Mouse (Mus musculus) embryonic facial prominence, embryonic 10.5 days (tissue): ENCODE data around the gene Poldip2. TPM values are rescaled to one million over a fixed set of nuclear protein-coding genes. Genes with fewer than 3 reads are reported as not detected.

ENCODE experiments used
- DNase-seq: peaks from one replicate; pipeline ENCODE4 v3.0.0-alpha.2; 2017; ENCODE audit warnings: low spot score
- H3K27ac ChIP-seq: fragments of 300-500 bp; sonication (generic); replicated peaks from 2 replicates; pipeline ENCODE4 v1.5.1; 2016; ENCODE audit warnings: mild to moderate bottlenecking
- H3K27me3 ChIP-seq: fragments of 300-500 bp; sonication (generic); replicated peaks from 2 replicates; pipeline ENCODE4 v1.6.1; 2016; ENCODE audit warnings: low read depth, mild to moderate bottlenecking; ENCODE audit not compliant: poor library complexity, severe bottlenecking
- H3K36me3 ChIP-seq: fragments of 300-500 bp; sonication (generic); replicated peaks from 2 replicates; pipeline ENCODE4 v1.6.1; 2016; ENCODE audit warnings: mild to moderate bottlenecking, moderate library complexity
- H3K4me1 ChIP-seq: fragments of 300-500 bp; sonication (generic); 2 replicates; pipeline ENCODE4 v1.6.1; 2016
- H3K4me3 ChIP-seq: fragments of 300-500 bp; sonication (generic); 2 replicates; pipeline ENCODE4 v1.5.1; 2016; ENCODE audit warnings: mild to moderate bottlenecking, moderate library complexity
- H3K9me3 ChIP-seq: fragments of 300-500 bp; sonication (generic); 2 replicates; pipeline ENCODE4 v1.6.1; 2016; ENCODE audit warnings: mild to moderate bottlenecking
- WGBS: fragments of 180-500 bp; shearing (Covaris S2); methylation state at CpG from one replicate; pipeline ENCODE4 v1.1.7; 2016; 5-methylcytosine and 5-hydroxymethylcytosine counted together
- polyA plus RNA-seq: library from polyadenylated mRNA; unstranded; fragments of >200 nt; fragmentation: Nextera tagmentation; extraction: Ambion mirVana; gene quantifications from 2 replicates; pipeline ENCODE4 v1.2.1, GENCODE M21; 2016

Gene Poldip2
- polyA plus RNA-seq, 1 experiment from 2014 or later = 178 TPM

DNA sequence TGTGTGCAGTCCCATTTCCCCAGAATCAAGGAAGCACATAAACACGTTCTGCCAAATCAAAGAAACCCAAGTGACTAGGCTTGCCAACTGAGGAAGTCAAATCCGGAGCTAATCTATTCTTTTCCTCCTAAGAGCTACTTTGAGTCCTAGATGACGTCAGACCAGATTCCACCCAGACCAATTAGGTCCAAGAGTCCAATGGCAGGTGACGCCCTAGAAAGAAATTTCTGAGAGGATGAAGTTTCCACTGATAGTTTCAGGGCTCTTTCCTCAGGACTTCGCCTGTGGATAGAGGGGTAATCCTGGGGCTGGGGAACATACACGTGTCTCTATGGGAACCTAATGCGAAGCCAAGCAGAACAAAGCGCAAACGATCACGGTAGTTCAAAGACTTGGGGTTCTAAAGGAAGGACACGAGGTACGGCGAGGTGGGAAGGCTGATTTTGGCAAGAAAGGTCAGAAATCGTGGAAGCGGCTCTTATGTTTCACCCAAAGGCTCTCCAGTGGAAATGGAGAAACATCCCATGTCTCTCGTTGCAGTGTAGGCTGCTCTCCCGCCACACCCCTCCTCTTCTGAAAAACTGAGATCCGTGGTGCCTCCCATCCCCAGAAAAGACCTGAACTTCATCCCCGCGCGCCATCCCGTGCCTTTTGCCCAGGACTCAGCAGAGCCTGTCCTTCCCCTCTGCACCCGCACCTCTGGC lies 23.5 kb downstream of the Poldip2 start:
- under 1% methylated on average over 23 of the region's 23 CpGs for WGBS
- Histone ChIP-seq H3K9me3 (no peaks in the 10 kb centered on the region), H3K27me3 (no peaks in the 10 kb centered on the region), H3K4me1 (peaks cover 22% of the 10 kb centered on the region), H3K27ac (peak overlapping the region; percentile 92), H3K4me3 (peak overlapping the region; percentile 91), H3K36me3 (peaks cover 59% of the 10 kb centered on the region)
- DNase-seq = peak; percentile 35

DNA sequence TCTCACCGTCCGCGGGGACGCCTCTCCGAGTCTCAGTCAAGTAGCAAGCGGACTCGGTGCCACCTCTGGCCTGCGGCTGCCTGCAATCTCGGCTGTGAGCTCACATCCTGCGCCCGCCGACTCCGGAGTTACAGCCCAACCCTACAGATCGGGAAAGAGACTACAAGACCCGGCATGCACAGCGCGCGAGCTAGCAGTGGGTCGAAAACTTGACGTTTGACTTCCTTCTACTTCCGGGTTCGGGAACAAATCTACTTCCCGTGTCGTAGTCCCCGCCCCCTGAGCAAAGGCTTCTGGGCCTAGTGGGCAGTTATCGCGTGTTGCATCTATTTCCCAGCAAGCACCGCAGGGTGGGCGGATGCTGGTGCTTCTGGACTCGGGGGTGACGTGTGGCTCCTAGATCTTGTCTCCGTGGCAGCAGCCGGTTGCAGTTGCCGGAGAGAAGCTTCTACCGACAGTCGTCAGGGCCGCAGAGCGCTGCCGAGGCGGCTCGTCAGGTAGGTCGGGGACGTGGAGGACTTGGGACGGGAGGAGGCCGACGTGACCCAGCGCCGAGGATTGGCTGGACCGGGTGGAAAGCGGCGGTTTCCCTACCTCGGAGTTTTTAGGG lies 24.2 kb downstream of the Poldip2 start, which contains the start of the genes Tnfaip1 and Ift20:
TSS of gene Tnfaip1 (minus strand) at position 253 of the 610 bp plus-strand sequence.
TSS of gene Ift20 (plus strand) at position 282 of the 610 bp plus-strand sequence.
- no peaks in the 10 kb centered on the region for H3K27me3 ChIP-seq
- H3K27ac ChIP-seq = peak within 1 kb of the TSS; percentile 92
- under 1% methylated on average over 52 of the region's 52 CpGs for WGBS
- H3K36me3 ChIP-seq = peaks cover 59% of the 10 kb centered on the region
- H3K4me3 ChIP-seq = peak within 1 kb of the TSS; percentile 91
- H3K9me3 ChIP-seq = no peaks in the 10 kb centered on the region
- H3K4me1 ChIP-seq = peaks cover 22% of the 10 kb centered on the region
- DNase-seq = peak; percentile 98

DNA sequence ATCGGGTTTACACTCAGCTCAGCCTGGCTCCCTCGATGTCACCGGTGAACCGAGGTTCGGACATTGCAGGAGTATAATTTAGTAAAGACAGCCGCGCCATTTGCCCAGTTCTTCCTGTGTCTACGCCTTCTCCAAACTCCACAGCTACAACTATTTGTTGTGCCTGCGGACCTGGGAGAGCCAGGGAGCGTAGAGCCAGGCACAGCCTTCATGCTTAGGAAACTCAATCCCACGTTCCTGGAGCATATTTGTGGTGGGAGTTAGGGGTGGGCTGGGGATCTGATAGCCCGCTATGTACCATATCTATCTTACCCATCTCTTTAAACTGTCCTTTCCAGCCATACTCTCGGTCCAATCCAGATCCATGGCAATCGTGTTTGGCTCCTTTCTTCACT lies 24.7 kb downstream of the Poldip2 start:
- Histone ChIP-seq H3K4me3 (peak overlapping the region; percentile 91), H3K27ac (peak overlapping the region; percentile 92), H3K4me1 (peaks cover 22% of the 10 kb centered on the region), H3K9me3 (no peaks in the 10 kb centered on the region), H3K27me3 (no peaks in the 10 kb centered on the region), H3K36me3 (peaks cover 61% of the 10 kb centered on the region)
- WGBS = 4% methylated on average over 14 of the region's 14 CpGs
- no peak for DNase-seq

DNA sequence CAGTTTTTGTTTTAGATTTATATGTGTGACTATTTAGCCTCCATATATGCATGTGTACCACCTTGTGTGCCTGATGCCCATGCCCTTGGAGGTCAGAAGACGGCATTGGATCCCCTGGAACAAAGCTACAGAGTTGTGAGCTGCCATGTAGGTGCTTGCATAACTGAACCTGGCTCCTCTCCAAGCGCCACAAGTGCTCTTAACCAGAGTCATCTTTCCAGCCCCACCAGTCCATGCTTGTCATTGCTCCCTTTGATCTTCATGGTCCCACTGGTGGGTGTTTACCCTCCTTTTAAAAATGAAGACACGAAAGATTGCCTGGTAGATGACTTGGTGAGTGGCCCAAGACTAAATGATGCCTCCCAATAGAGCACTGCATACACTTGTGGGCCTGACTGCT lies 28.4 kb downstream of the Poldip2 start:
- Histone ChIP-seq H3K4me3 (no peak overlapping the region), H3K4me1 (peaks cover 11% of the 10 kb centered on the region), H3K36me3 (peaks cover 72% of the 10 kb centered on the region), H3K27me3 (no peaks in the 10 kb centered on the region), H3K27ac (no peak overlapping the region), H3K9me3 (no peaks in the 10 kb centered on the region)
- 89% methylated on average over 3 of the region's 3 CpGs for WGBS
- no peak for DNase-seq

DNA sequence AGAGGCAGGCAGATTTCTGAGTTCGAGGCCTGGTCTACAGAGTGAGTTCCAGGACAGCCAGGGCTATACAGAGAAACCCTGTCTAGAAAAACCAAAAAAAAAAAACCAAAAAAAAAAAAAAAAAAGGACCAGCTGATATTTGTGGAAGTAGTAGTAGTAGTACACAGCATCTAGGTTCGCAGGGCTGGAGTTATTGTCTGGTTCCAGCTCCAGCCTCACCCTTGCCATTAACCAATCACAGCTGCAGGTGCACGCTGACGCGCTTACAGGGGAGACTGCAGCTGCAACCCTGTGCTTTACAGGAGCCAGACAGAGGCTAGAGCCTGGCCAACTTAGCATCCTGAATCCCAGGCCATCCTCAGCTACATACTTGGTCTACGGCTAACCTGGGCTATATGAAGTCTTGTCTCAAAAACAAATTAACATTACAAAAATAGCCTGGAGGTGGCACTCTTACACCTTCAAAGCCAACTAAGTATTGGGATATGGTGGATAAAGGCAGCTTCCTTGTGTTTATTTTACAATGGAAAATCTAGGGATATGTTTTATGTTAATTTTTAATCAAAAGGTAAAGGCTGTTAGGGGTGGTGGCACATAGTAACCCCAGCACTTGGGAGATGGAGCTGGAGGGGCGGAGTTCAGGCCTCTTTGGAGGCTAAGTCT lies 32.6 kb downstream of the Poldip2 start:
- WGBS = 93% methylated on average over 7 of the region's 7 CpGs
- no peaks in the 10 kb centered on the region for H3K9me3 ChIP-seq
- H3K27me3 ChIP-seq = no peaks in the 10 kb centered on the region
- no peak overlapping the region for H3K4me3 ChIP-seq
- H3K4me1 ChIP-seq = peaks cover 19% of the 10 kb centered on the region
- H3K27ac ChIP-seq = no peak overlapping the region
- DNase-seq = no peak
- H3K36me3 ChIP-seq = peaks cover 74% of the 10 kb centered on the region

DNA sequence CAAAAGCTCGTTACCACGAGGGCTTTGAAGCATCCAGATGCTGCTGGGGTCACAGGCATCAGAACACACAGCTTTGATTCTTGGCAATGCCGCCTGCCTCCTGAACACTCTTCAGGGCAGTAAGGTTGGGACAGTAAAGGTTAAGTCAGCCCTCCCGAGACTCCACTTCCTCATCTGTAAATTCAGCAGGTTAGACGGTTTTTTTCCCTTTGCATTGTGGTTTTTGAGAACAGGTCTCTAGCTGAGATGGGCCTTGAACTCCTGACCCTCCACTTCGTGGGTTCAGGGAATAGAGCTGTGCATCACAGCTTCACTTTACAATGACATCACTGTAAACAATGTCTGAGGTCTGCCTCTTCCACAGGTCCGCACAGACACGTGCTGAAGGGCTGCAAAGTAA lies 33.2 kb downstream of the Poldip2 start:
- H3K36me3 ChIP-seq = peaks cover 68% of the 10 kb centered on the region

DNA sequence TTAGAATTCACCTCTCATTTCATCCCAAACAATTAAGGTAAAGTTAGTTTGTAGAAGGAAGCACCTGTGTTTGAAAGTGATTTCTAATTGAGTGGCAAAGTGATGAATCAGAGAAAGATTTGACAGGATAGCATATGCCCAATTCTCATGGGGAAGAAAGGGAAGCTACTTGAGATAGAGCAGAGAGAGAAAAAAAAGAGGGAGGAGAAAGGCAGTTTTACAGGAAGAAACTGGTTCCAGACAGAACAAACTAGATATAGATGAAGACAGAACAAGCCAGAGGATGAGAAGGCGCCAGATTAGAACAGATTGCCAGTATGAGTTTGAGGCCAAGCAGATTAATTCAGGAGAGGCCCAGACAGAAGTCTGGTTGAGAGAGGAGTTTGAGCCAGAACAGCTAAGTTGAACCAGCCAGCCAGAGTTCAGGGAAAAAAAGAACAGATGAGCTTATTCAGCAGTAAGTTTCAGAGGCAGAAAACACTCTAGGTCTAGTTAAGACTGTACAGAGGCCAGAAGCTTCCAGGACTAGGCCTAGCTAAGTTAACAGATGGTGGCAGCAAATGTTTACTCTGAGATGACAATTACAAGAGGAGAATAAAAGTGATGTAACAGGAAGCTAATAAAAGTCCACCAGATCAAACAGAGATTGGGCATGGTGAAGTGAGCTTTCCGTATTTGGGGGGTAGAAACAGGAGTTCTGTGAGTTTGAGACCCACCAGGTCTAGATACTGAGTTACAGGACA lies 35.9 kb downstream of the Poldip2 start:
- H3K27ac ChIP-seq = no peak overlapping the region
- H3K9me3 ChIP-seq = 0 out of 2 replicates have a peak, but pooled peaks cover 2% of the 10 kb centered on the region
- peaks cover 41% of the 10 kb centered on the region for H3K36me3 ChIP-seq
- 89% methylated on average over 2 of the region's 2 CpGs for WGBS
- no peak for DNase-seq
- no peaks in the 10 kb centered on the region for H3K27me3 ChIP-seq
- peaks cover 26% of the 10 kb centered on the region for H3K4me1 ChIP-seq
- H3K4me3 ChIP-seq = no peak overlapping the region

More for the DNA sequence above, 33.2 kb downstream of the Poldip2 start:
- Histone ChIP-seq H3K9me3 (no peaks in the 10 kb centered on the region), H3K27ac (no peak overlapping the region), H3K27me3 (no peaks in the 10 kb centered on the region), H3K4me1 (peaks cover 22% of the 10 kb centered on the region), H3K4me3 (no peak overlapping the region)
- no peak for DNase-seq
- WGBS = 80% methylated on average over 8 of the region's 8 CpGs

DNA sequence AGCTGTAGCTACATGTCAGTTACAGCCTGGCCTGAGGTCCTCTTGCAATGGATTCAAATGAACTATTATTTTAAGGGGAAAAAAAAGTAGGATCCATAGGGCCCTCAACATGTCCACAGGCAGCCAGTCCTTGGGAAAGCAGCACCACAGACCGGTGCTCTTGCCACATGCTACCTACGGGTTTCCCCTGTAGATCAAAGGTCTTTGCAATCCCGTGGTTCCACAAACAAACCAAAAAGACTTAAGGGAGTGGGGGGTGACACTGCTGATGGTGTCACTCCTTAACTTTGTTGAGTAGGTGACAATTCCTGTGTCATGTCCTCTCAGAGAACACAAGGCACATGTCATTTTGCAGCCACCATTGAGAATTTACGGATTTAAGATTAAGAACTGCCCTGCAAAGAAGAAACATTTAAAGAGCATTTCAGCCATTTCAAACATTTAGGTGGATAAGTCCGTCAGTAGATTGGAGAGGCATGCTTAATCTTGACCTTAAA lies 37.5 kb downstream of the Poldip2 start:
- H3K27ac ChIP-seq = peak overlapping the region; percentile 89
- peaks cover 28% of the 10 kb centered on the region for H3K36me3 ChIP-seq
- H3K4me3 ChIP-seq = peak overlapping the region; percentile 84
- no peaks in the 10 kb centered on the region for H3K27me3 ChIP-seq
- peaks cover 7% of the 10 kb centered on the region; the same call in 1 of the 2 replicates for H3K9me3 ChIP-seq
- no peak for DNase-seq
- 14% methylated on average over 5 of the region's 5 CpGs for WGBS
- peaks cover 26% of the 10 kb centered on the region for H3K4me1 ChIP-seq

DNA sequence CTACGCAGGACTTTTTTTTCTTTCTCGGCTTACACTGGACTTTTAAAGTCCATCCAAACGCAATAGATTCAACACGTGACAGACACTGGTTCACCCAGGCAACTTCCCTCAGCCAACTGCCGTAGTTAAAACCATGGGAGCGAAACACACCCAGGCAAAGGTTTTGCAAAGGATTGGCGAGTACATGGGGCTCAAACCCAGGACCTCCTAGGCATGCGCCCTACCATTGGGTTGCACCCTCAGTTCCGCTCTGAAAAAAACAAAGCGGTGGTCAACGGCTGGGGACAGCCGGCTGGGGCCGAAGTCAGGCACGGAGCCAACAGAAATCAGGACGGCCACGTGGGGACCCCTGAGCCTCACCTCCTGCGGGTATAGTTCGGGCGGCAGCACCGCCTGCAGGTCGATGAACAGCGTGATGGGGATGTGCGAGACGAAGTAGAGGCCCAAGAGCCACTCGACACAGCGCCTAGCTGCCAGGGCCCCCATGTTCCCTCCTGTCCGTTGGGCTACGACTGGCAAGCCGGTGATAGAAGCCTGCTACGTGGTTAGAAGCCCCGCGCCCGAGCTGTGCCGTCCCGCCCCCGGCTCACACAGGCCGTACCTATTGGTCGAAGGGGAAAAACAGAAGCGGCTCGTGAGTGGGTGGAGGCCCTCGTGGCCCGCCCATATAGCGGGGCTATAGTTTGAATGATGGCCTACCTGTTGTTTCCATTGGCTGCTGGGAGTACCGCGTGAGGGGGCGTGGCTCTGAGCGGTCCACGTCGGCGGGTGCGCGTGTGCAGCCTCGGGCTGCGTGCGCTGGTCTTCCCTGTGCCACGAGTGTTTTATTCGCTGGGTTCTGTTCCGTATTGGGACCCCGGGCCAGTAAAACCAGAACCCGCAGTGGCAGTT lies 38.4 kb downstream of the Poldip2 start, which contains the start of gene Tmem97:
TSS of gene Tmem97 (minus strand) at position 610 of the 891 bp plus-strand sequence.
- peak; percentile 97 for DNase-seq
- Histone ChIP-seq H3K27me3 (no peaks in the 10 kb centered on the region), H3K4me3 (peak within 1 kb of the TSS; percentile 84), H3K4me1 (peaks cover 26% of the 10 kb centered on the region), H3K27ac (peak within 1 kb of the TSS; percentile 89), H3K9me3 (peaks cover 7% of the 10 kb centered on the region; the same call in 1 of the 2 replicates), H3K36me3 (peaks cover 19% of the 10 kb centered on the region)
- WGBS = under 1% methylated on average over 60 of the region's 60 CpGs

DNA sequence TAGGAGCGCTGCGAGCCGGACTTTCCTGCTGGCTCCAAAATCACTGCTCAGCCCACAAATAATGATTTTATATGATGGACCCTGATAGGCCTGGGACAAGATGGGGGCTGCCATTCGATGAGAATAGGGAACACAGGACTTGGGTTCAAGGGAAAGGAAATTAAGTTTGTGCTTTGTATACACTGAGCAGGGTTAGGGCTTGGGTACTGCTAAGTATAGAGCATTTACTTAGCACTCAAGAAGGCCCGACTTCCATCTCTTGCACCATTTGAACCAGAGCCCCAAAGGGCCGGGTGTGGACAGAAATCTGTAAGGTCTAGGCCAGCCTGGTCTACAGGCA lies 39.0 kb downstream of the Poldip2 start:
- DNase-seq = peak; percentile 27
- Histone ChIP-seq H3K36me3 (peaks cover 14% of the 10 kb centered on the region; the same call in 1 of the 2 replicates), H3K4me1 (peaks cover 26% of the 10 kb centered on the region), H3K9me3 (peaks cover 7% of the 10 kb centered on the region; the same call in 1 of the 2 replicates), H3K27me3 (no peaks in the 10 kb centered on the region), H3K27ac (peak overlapping the region; percentile 89), H3K4me3 (peak overlapping the region; percentile 84)
- 34% methylated on average over 6 of the region's 6 CpGs for WGBS

DNA sequence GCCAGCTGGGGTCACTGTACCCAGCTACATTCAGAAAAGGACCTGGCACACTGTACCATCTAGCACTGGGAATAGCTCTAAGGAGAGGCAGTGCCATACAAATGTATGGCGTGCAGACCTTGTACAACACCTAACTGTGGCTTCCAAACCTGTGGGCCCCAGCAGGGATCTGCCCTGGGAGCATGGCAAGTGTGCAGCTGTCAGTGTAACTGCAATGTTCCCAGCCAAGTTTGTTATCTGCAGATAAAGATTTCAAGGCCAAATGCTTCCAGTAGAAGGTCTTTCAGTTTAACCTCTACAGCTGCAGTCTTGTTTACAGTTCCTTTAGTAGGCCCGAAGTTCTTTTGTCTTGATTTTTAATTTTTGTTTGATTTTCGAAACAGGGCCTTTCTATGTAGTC lies 43.6 kb downstream of the Poldip2 start:
- H3K36me3 ChIP-seq = peaks cover 3% of the 10 kb centered on the region; the same call in 1 of the 2 replicates
- no peak for DNase-seq
- no peaks in the 10 kb centered on the region for H3K27me3 ChIP-seq
- H3K9me3 ChIP-seq = peaks cover 7% of the 10 kb centered on the region; the same call in 1 of the 2 replicates
- H3K4me3 ChIP-seq = no peak overlapping the region
- WGBS = 82% methylated on average over 3 of the region's 3 CpGs
- no peak overlapping the region for H3K27ac ChIP-seq
- H3K4me1 ChIP-seq = peaks cover 14% of the 10 kb centered on the region
